Mouse (Mus musculus) myocyte (in vitro differentiated cells): Measurements from ENCODE around the gene Hs6st3.

Source experiments
- MAX ChIP-seq: IDR thresholded peaks from one replicate; pipeline ENCODE4 v1.6.1; 2011; ENCODE audit warnings: low read depth, mild to moderate bottlenecking, control low read depth
- MYOD1 ChIP-seq, 3 experiments: IDR thresholded peaks; one replicate each; pipeline ENCODE4 v1.6.1; 2011; ENCODE audit warnings: control low read depth in 2 of 3, low read depth in 2 of 3, mild to moderate bottlenecking in 2 of 3, moderate library complexity in 1 of 3; ENCODE audit not compliant: insufficient read length in 2 of 3, control insufficient read depth in 1 of 3
- MYOG ChIP-seq, 3 experiments: IDR thresholded peaks; one replicate each; pipeline ENCODE4 v1.6.1; 2011; ENCODE audit warnings: control low read depth in 2 of 3, low read depth in 2 of 3, mild to moderate bottlenecking in 2 of 3; ENCODE audit not compliant: insufficient read length in 2 of 3, control insufficient read depth in 1 of 3, insufficient read depth in 1 of 3
- POLR2A ChIP-seq: IDR thresholded peaks from one replicate; pipeline ENCODE4 v1.6.1; 2011; ENCODE audit warnings: low read depth, mild to moderate bottlenecking, control low read depth, moderate library complexity; ENCODE audit not compliant: insufficient read length
- POLR2AphosphoS2 ChIP-seq: IDR thresholded peaks from one replicate; pipeline ENCODE4 v1.6.1; 2011; ENCODE audit warnings: low read depth, control low read depth; ENCODE audit not compliant: insufficient read length
- TCF12 ChIP-seq: IDR thresholded peaks from one replicate; pipeline ENCODE4 v1.6.1; 2011; ENCODE audit warnings: mild to moderate bottlenecking, control low read depth; ENCODE audit not compliant: poor library complexity, insufficient read depth, severe bottlenecking
- TCF3 ChIP-seq: IDR thresholded peaks from one replicate; pipeline ENCODE4 v1.6.1; 2011; ENCODE audit warnings: low read depth, control low read depth; ENCODE audit not compliant: insufficient read length
- USF1 ChIP-seq: IDR thresholded peaks from one replicate; pipeline ENCODE4 v1.6.1; 2011; ENCODE audit warnings: low read depth, mild to moderate bottlenecking, control low read depth, moderate library complexity

DNA sequence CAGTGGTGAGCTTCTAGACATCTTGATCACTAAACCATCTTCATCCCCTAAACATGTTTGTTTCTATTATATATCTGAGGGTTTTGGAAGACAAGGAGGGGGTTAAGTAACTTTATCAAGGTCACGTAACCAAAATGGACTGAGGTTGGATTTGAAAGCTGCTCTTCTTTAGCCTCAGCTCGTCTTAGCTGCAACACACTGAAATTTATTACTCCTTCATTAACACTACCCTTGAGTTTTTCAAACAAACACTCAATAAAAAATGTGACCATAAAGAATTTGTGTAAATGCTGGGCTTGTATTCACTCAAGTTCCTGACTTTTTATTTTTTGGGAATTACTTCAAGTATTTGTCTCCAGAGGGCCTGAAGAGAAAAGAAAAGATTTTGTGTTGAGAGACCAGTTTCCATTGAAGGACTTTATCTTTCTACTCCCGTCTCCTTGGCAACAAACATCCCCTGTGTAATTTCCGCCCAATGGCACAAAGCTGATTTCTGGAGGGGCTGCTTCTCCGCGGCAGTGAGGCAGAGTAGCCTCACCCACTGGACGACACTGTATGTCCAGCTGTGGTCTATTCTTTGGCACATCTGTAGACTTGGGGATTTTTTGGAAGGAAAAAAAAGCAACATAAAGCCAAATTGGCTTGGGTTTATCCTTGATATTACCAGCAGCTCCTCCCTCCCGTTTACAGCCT, 696.0 kb downstream of the Hs6st3 start:
- TF ChIP-seq MYOD1 (IDR thresholded peaks at IDR 0.05; ENCODE audit: control insufficient read depth in 1 of 3, insufficient read length in 2 of 3, low read depth in 2 of 3), result no peak
- TF ChIP-seq POLR2A, result no peak
- no peak for TF ChIP-seq TCF12
- TF ChIP-seq MAX, result no peak
- TF ChIP-seq POLR2AphosphoS2, result no peak
- TF ChIP-seq MYOG (IDR thresholded peaks at IDR 0.05; ENCODE audit: control insufficient read depth in 1 of 3, insufficient read depth in 1 of 3, insufficient read length in 2 of 3, low read depth in 2 of 3), result no peak
- TF ChIP-seq TCF3, result no peak
- no peak for TF ChIP-seq USF1
